9 mouse cellular contexts compared by ENCODE assay signal in genomic region chrX:71962073-71963051, GRCm38 (mm10). TPM values are rescaled to one million over a fixed set of nuclear protein-coding genes. Genes with fewer than 3 reads are reported as not detected.
A peak's percentile ranks its signal among the peaks of the same experiment; 100 is the strongest.
DNase-seq lines count a peak whose midpoint lies in the region; ATAC-seq and TF ChIP-seq lines count a peak whose summit lies in the region.
"Had no signal": no experiment of that assay in that cellular context is flagged by ENCODE, and none has a peak within 500 bp of the region (broad histone marks: within the 10 kb centered on the region; RNA-seq: fewer than 3 reads in every experiment).

Gene Prrg3, plus strand, starts transcription at chrX:71962624.

- H3K4me1 ChIP-seq in ES-Bruce4 (ENCODE audit: control insufficient read depth, insufficient read depth, low read length), result no peaks in the 10 kb centered on the region
- peaks cover 9% of the 10 kb centered on the region; the same call in 1 of the 2 replicates for H3K4me1 ChIP-seq in forebrain, embryonic 13.5 days
- H3K4me1 ChIP-seq in heart, postnatal 0 days (ENCODE audit: control insufficient read depth, insufficient read depth), result no peaks in the 10 kb centered on the region
- H3K4me1 ChIP-seq: megakaryocyte, embryonic 14.5 days had no signal

- TF ChIP-seq EP300 in ES-Bruce4 (IDR thresholded peaks at IDR 0.05; ENCODE audit: insufficient read depth, low read depth, low read length), result no peak
- no peak for TF ChIP-seq EP300 in heart, postnatal 0 days (IDR thresholded peaks at IDR 0.05; ENCODE audit: low read depth)

- H3K4me2 ChIP-seq in forebrain, embryonic 13.5 days, result peak within 1 kb of the TSS; percentile 69
- H3K4me2 ChIP-seq in heart, postnatal 0 days (ENCODE audit: low read depth, low read length), result peak within 1 kb of the TSS; percentile 62

- H3K4me3 ChIP-seq in ES-Bruce4 (ENCODE audit: low read depth, low read length), result peak within 1 kb of the TSS; percentile 76
- H3K4me3 ChIP-seq in forebrain, embryonic 13.5 days, result peak within 1 kb of the TSS; percentile 50
- peak within 1 kb of the TSS; percentile 50 for H3K4me3 ChIP-seq in heart, postnatal 0 days (ENCODE audit: low read depth, low read length)
- H3K4me3 ChIP-seq in left cerebral cortex, adult 2 months, result peak within 1 kb of the TSS; percentile 52
- H3K4me3 ChIP-seq: megakaryocyte, embryonic 14.5 days had no signal

- H3K27ac ChIP-seq in ES-Bruce4 (ENCODE audit: insufficient read depth, low read length), result no peak within 1 kb of the TSS
- no peak within 1 kb of the TSS for H3K27ac ChIP-seq in forebrain, embryonic 13.5 days
- H3K27ac ChIP-seq in heart, postnatal 0 days (ENCODE audit: low read depth), result peak within 1 kb of the TSS; percentile 72
- H3K27ac ChIP-seq in left cerebral cortex, adult 2 months, result peak within 1 kb of the TSS; percentile 83

- TF ChIP-seq CTCF in ES-Bruce4 (IDR thresholded peaks at IDR 0.05; ENCODE audit: low read depth, low read length), result no peak
- TF ChIP-seq CTCF in heart, postnatal 0 days (IDR thresholded peaks at IDR 0.05; ENCODE audit: low read depth), result no peak
- TF ChIP-seq CTCF in left cerebral cortex, adult 2 months (IDR thresholded peaks at IDR 0.05), result no peak

- H3K9ac ChIP-seq in ES-Bruce4 (ENCODE audit: low read depth, poor library complexity, severe bottlenecking), result peak within 1 kb of the TSS; percentile 73
- H3K9ac ChIP-seq in forebrain, embryonic 13.5 days, result peak within 1 kb of the TSS; percentile 67
- peak within 1 kb of the TSS; percentile 45 for H3K9ac ChIP-seq in heart, postnatal 0 days (replicated peaks; ENCODE audit: low read depth, low read length)

- no peak for TF ChIP-seq POLR2A in ES-Bruce4 (IDR thresholded peaks at IDR 0.05; ENCODE audit: insufficient read depth, low read length)

- H3K36me3 ChIP-seq in ES-Bruce4 (ENCODE audit: control insufficient read depth, insufficient read depth, low read length, poor library complexity, severe bottlenecking), result no peaks in the 10 kb centered on the region
- no peaks in the 10 kb centered on the region for H3K36me3 ChIP-seq in forebrain, embryonic 13.5 days (ENCODE audit: poor library complexity, severe bottlenecking)
- no peaks in the 10 kb centered on the region for H3K36me3 ChIP-seq in heart, postnatal 0 days (replicated peaks; ENCODE audit: control insufficient read depth, insufficient read depth, low read length)

- H3K27me3 ChIP-seq in ES-Bruce4 (ENCODE audit: control insufficient read depth, insufficient read depth, low read length, poor library complexity, severe bottlenecking), result no peaks in the 10 kb centered on the region
- H3K27me3 ChIP-seq in forebrain, embryonic 13.5 days, result no peaks in the 10 kb centered on the region
- peaks cover 19% of the 10 kb centered on the region; the same call in 1 of the 2 replicates for H3K27me3 ChIP-seq in heart, postnatal 0 days (ENCODE audit: control insufficient read depth, insufficient read depth, low read length)

- H3K9me3 ChIP-seq in ES-Bruce4 (replicated peaks; ENCODE audit: control insufficient read depth, insufficient read depth, low read length, poor library complexity, severe bottlenecking), result no peaks in the 10 kb centered on the region
- no peaks in the 10 kb centered on the region for H3K9me3 ChIP-seq in forebrain, embryonic 13.5 days (replicated peaks)
- no peaks in the 10 kb centered on the region for H3K9me3 ChIP-seq in heart, postnatal 0 days (replicated peaks; ENCODE audit: control insufficient read depth, low read length)

- 14% methylated on average over 55 of the region's 72 CpGs for WGBS in forebrain, embryonic 13.5 days
- WGBS in heart, postnatal 0 days, result 17% methylated on average over 54 of the region's 72 CpGs

- ATAC-seq in cerebellum, adult (ENCODE audit: insufficient number of reproducible peaks, low FRiP score, low TSS enrichment), result peak; percentile 73
- ATAC-seq in forebrain, embryonic 13.5 days, result peak; percentile 93
- peak; percentile 83 for ATAC-seq in heart, postnatal 0 days (ENCODE audit: insufficient read depth, low read depth)
- ATAC-seq in megakaryocyte progenitor cell, adult 5-6 weeks (replicated peaks; ENCODE audit: poor library complexity), result no peak

- DNase-seq in heart, postnatal 0 days (ENCODE audit: low spot score), result no peak
- peak; percentile 19 to 39 for DNase-seq in left cerebral cortex, adult 2 months (ENCODE audit: extremely low spot score in 1 of 2, low spot score in 2 of 2)
- DNase-seq in lung, postnatal 14 days, result peak; percentile 65
- peak; percentile 54 for DNase-seq in right cerebral cortex, postnatal 10 days (ENCODE audit: low spot score in 2 of 2)

- intact Hi-C loops in left cerebral cortex, adult 2 months (cut with DNase I), result loop anchor here (10.0 kb wide), 1 partner anchor 1488 kb away; the partner anchor contains the start of gene Tmem185a

RNA-seq across cellular contexts. Expression of gene Prrg3, which starts in this region (rescaled TPM):
- 8.9 and 9.0 TPM in 2 replicates for polyA plus RNA-seq in ES-Bruce4 (2011; ENCODE audit: insufficient read depth, insufficient read length, low read depth, missing spikeins)
- polyA plus RNA-seq in forebrain, embryonic 13.5 days (2015; fragmentation: Nextera tagmentation; extraction: Ambion mirVana), result 6.5 TPM in 2 replicates
- 12.3 and 14.9 TPM in 2 replicates for total RNA-seq in heart, postnatal 0 days (2014; rRNA removed; ENCODE audit: low replicate concordance)
- polyA plus RNA-seq in heart, postnatal 0 days (2015; fragmentation: Nextera tagmentation; extraction: Ambion mirVana), result 4.6 and 4.7 TPM in 2 replicates
- total RNA-seq in left cerebral cortex, adult 2 months (2021), result 10 to 100 TPM; 38.6 to 38.9 TPM
- not detected in 2 replicates for total RNA-seq in megakaryocyte progenitor cell, adult 5-6 weeks (2015)
- total RNA-seq in megakaryocyte progenitor cell, adult 5-6 weeks (2017), result not detected in 2 replicates

Comparison
In these comparisons a context has a peak if more than half of its experiments do, and no peak if none do; other contexts are left out.
1. RNA of gene Prrg3 (total RNA-seq): 38.6 to 38.9 TPM in left cerebral cortex, adult 2 months and 12.3 to 14.9 TPM in heart, postnatal 0 days; not detected in megakaryocyte progenitor cell, adult 5-6 weeks; every median in the first group is over 10 times any median in the second.
2. H3K27ac ChIP-seq: peak in heart, postnatal 0 days (single experiment) and left cerebral cortex, adult 2 months (single experiment); none in ES-Bruce4 (single experiment) and forebrain, embryonic 13.5 days (single experiment).
3. Peak in every context shown above with its lines, with median percentiles within 50 percentile points of each other: H3K4me3 ChIP-seq and H3K9ac ChIP-seq.